Mouse (Mus musculus) heart, embryonic 11.5 days (tissue): Measurements from ENCODE around the gene Bag5. TPM values are rescaled to one million over a fixed set of nuclear protein-coding genes. Genes with fewer than 3 reads are reported as not detected.

ENCODE experiments used
- ATAC-seq: fragments of 200-750 bp; cut with Nextera tagmentation; replicated peaks from 2 replicates; pipeline ENCODE4 v1.8.0; 2017; ENCODE audit warnings: moderate library complexity; ENCODE audit not compliant: insufficient number of reproducible peaks, low FRiP score, low TSS enrichment
- H3K27ac ChIP-seq: fragments of 300-500 bp; sonication (generic); 2 replicates; pipeline ENCODE4 v1.5.1; 2014; ENCODE audit warnings: mild to moderate bottlenecking, low read depth, low read length
- H3K27me3 ChIP-seq: fragments of 300-500 bp; sonication (generic); 2 replicates; pipeline ENCODE4 v1.6.1; 2014; ENCODE audit warnings: mild to moderate bottlenecking, low read length, mixed read lengths; ENCODE audit not compliant: control insufficient read depth, insufficient read depth
- H3K36me3 ChIP-seq: fragments of 300-500 bp; sonication (generic); 2 replicates; pipeline ENCODE4 v1.6.1; 2014; ENCODE audit warnings: mild to moderate bottlenecking, low read length, moderate library complexity, mixed read lengths; ENCODE audit not compliant: control insufficient read depth, insufficient read depth
- H3K4me1 ChIP-seq: fragments of 300-500 bp; sonication (generic); 2 replicates; pipeline ENCODE4 v1.6.1; 2014; ENCODE audit warnings: low read length; ENCODE audit not compliant: control insufficient read depth, insufficient read depth
- H3K4me2 ChIP-seq: fragments of 300-500 bp; sonication (generic); 2 replicates; pipeline ENCODE4 v1.6.1; 2014; ENCODE audit warnings: mild to moderate bottlenecking, moderate library complexity
- H3K4me3 ChIP-seq: fragments of 300-500 bp; sonication (generic); 2 replicates; pipeline ENCODE4 v1.5.1; 2014; ENCODE audit warnings: low read depth, low read length
- H3K9ac ChIP-seq: fragments of 300-500 bp; sonication (generic); 2 replicates; pipeline ENCODE4 v1.6.1; 2014; ENCODE audit warnings: mild to moderate bottlenecking, low read depth, low read length, moderate library complexity
- H3K9me3 ChIP-seq: fragments of 300-500 bp; sonication (generic); replicated peaks from 2 replicates; pipeline ENCODE4 v1.6.1; 2016; ENCODE audit warnings: low read length; ENCODE audit not compliant: control insufficient read depth
- WGBS: fragments of 180-500 bp; shearing (Covaris S2); extraction: QIAGEN DNeasy Blood & Tissue Kit; methylation state at CpG from one replicate; pipeline ENCODE4 v1.1.7; 2014; ENCODE audit not compliant: insufficient replicate concordance; 5-methylcytosine and 5-hydroxymethylcytosine counted together
- polyA plus RNA-seq: library from polyadenylated mRNA; unstranded; fragments of >200 nt; fragmentation: Nextera tagmentation; extraction: Ambion mirVana; gene quantifications from 2 replicates; pipeline ENCODE4 v1.2.1, GENCODE M21; 2014

Gene Bag5
- polyA plus RNA-seq, 1 experiment from 2014 or later: 42.8 TPM

GRCm38 (mm10) chr12:111672176-111672575 lies 40.9 kb downstream of the Bag5 start, which contains the start of gene Ckb:
TSS of gene Ckb (minus strand) at chr12:111672338.
- H3K4me1 ChIP-seq: peaks cover 40% of the 10 kb centered on the region
- H3K9me3 ChIP-seq: no peaks in the 10 kb centered on the region
- H3K36me3 ChIP-seq: no peaks in the 10 kb centered on the region
- H3K27ac ChIP-seq: peak within 1 kb of the TSS; percentile 35; the same call in 1 of the 2 replicates
- under 1% methylated on average over 31 of the region's 31 CpGs for WGBS
- no peak; the same call in 1 of the 2 replicates for ATAC-seq
- H3K4me3 ChIP-seq: peak within 1 kb of the TSS; percentile 63
- peak within 1 kb of the TSS; percentile 79 for H3K9ac ChIP-seq
- peak within 1 kb of the TSS; percentile 88 for H3K4me2 ChIP-seq
- peaks cover 4% of the 10 kb centered on the region; the same call in 1 of the 2 replicates for H3K27me3 ChIP-seq

- peak overlapping the region; percentile 79 for H3K9ac ChIP-seq
- no peaks in the 10 kb centered on the region for H3K36me3 ChIP-seq
- no peak overlapping the region; the same call in 1 of the 2 replicates for H3K27ac ChIP-seq
- H3K9me3 ChIP-seq: no peaks in the 10 kb centered on the region
- peak overlapping the region; percentile 88 for H3K4me2 ChIP-seq
- peaks cover 39% of the 10 kb centered on the region for H3K4me1 ChIP-seq
- H3K4me3 ChIP-seq: peak overlapping the region; percentile 63
- WGBS: under 1% methylated on average over 34 of the region's 34 CpGs
- peaks cover 4% of the 10 kb centered on the region; the same call in 1 of the 2 replicates for H3K27me3 ChIP-seq
- ATAC-seq: 0 out of 2 replicates have a peak, but pooled peaks have one; percentile 9
Measured at GRCm38 (mm10) chr12:111671431-111671902, 41.6 kb downstream of the Bag5 start.

GRCm38 (mm10) chr12:111670976-111671375 lies 42.1 kb downstream of the Bag5 start:
- 0 out of 2 replicates have a peak, but pooled peaks have one; percentile 1 for ATAC-seq
- Histone ChIP-seq H3K36me3 (no peaks in the 10 kb centered on the region), H3K9me3 (no peaks in the 10 kb centered on the region), H3K27me3 (peaks cover 4% of the 10 kb centered on the region; the same call in 1 of the 2 replicates), H3K4me1 (peaks cover 44% of the 10 kb centered on the region), H3K4me3 (peak overlapping the region; percentile 63), H3K4me2 (peak overlapping the region; percentile 88), H3K9ac (peak overlapping the region; percentile 79), H3K27ac (no peak overlapping the region)
- WGBS: under 1% methylated on average over 34 of the region's 35 CpGs

- Histone ChIP-seq H3K9me3 (no peaks in the 10 kb centered on the region), H3K27ac (no peak overlapping the region), H3K9ac (peak overlapping the region; percentile 79), H3K4me1 (peaks cover 46% of the 10 kb centered on the region), H3K27me3 (peaks cover 4% of the 10 kb centered on the region; the same call in 1 of the 2 replicates), H3K36me3 (no peaks in the 10 kb centered on the region), H3K4me3 (peak overlapping the region; percentile 63), H3K4me2 (peak overlapping the region; percentile 88)
- 6% methylated on average over 29 of the region's 29 CpGs for WGBS
- peak; percentile 9; the same call in 1 of the 2 replicates for ATAC-seq
Measured at GRCm38 (mm10) chr12:111670371-111670971, 42.6 kb downstream of the Bag5 start.

- Histone ChIP-seq H3K4me1 (peaks cover 46% of the 10 kb centered on the region), H3K9me3 (no peaks in the 10 kb centered on the region), H3K4me2 (peak overlapping the region; percentile 88), H3K27ac (no peak overlapping the region), H3K9ac (no peak overlapping the region), H3K27me3 (peaks cover 4% of the 10 kb centered on the region; the same call in 1 of the 2 replicates), H3K36me3 (no peaks in the 10 kb centered on the region), H3K4me3 (peak overlapping the region; percentile 63; the same call in 1 of the 2 replicates)
- 61% methylated on average over 8 of the region's 8 CpGs for WGBS
- ATAC-seq: no peak
Measured at GRCm38 (mm10) chr12:111669961-111670360, 43.1 kb downstream of the Bag5 start.

GRCm38 (mm10) chr12:111669000-111669788 lies 43.9 kb downstream of the Bag5 start:
- WGBS: 61% methylated on average over 23 of the region's 23 CpGs
- Histone ChIP-seq H3K27me3 (peaks cover 4% of the 10 kb centered on the region; the same call in 1 of the 2 replicates), H3K4me2 (peak overlapping the region; percentile 57), H3K27ac (peak overlapping the region; percentile 86), H3K9me3 (no peaks in the 10 kb centered on the region), H3K36me3 (no peaks in the 10 kb centered on the region), H3K4me3 (0 out of 2 replicates have a peak overlapping the region, but pooled peaks have one; percentile 4), H3K4me1 (peaks cover 52% of the 10 kb centered on the region), H3K9ac (peak overlapping the region; percentile 56)
- ATAC-seq: no peak

GRCm38 (mm10) chr12:111668457-111668912 lies 44.6 kb downstream of the Bag5 start:
- Histone ChIP-seq H3K4me3 (0 out of 2 replicates have a peak overlapping the region, but pooled peaks have one; percentile 4), H3K27me3 (peaks cover 4% of the 10 kb centered on the region; the same call in 1 of the 2 replicates), H3K9ac (peak overlapping the region; percentile 56), H3K36me3 (no peaks in the 10 kb centered on the region), H3K27ac (peak overlapping the region; percentile 86), H3K4me1 (peaks cover 59% of the 10 kb centered on the region), H3K9me3 (no peaks in the 10 kb centered on the region), H3K4me2 (peak overlapping the region; percentile 57)
- 1% methylated on average over 8 of the region's 8 CpGs for whole genome bisulfite sequencing
- peak; percentile 49; the same call in 1 of the 2 replicates for ATAC-seq

GRCm38 (mm10) chr12:111667421-111667820 lies 45.6 kb downstream of the Bag5 start:
- no peak overlapping the region for H3K4me3 ChIP-seq
- peaks cover 1% of the 10 kb centered on the region; the same call in 1 of the 2 replicates for H3K27me3 ChIP-seq
- H3K9me3 ChIP-seq: no peaks in the 10 kb centered on the region
- WGBS: 94% methylated on average over 5 of the region's 5 CpGs
- no peak overlapping the region for H3K9ac ChIP-seq
- peaks cover 55% of the 10 kb centered on the region for H3K4me1 ChIP-seq
- no peaks in the 10 kb centered on the region for H3K36me3 ChIP-seq
- H3K4me2 ChIP-seq: no peak overlapping the region
- no peak overlapping the region for H3K27ac ChIP-seq
- no peak for ATAC-seq
